Mouse (Mus musculus): ENCODE data around the gene Dcaf11. TPM values are rescaled to one million over a fixed set of nuclear protein-coding genes. Genes with fewer than 3 reads are reported as not detected.
A peak's percentile ranks its signal among the peaks of the same experiment; 100 is the strongest.

Gene Dcaf11
- polyA plus RNA-seq, 1 experiment from 2014 or later = 45.9 TPM

- Histone ChIP-seq H3K4me1 (replicated peaks; ENCODE audit: control insufficient read depth, insufficient read depth) (peaks cover 2% of the 10 kb centered on the region; the same call in 1 of the 2 replicates), H3K4me3 (ENCODE audit: low read depth, low read length) (no peak overlapping the region), H3K27me3 (ENCODE audit: control insufficient read depth, insufficient read depth, low read length) (no peaks in the 10 kb centered on the region), H3K9ac (ENCODE audit: low read length) (no peak overlapping the region), H3K36me3 (ENCODE audit: control insufficient read depth, insufficient read depth, low read length) (peaks cover 32% of the 10 kb centered on the region), H3K27ac (replicated peaks) (no peak overlapping the region), H3K4me2 (replicated peaks; ENCODE audit: low read depth) (no peak overlapping the region), H3K9me3 (ENCODE audit: control insufficient read depth, low read length) (no peaks in the 10 kb centered on the region)
- 86% methylated on average over 13 of the region's 13 CpGs for WGBS
- no peak for ATAC-seq (ENCODE audit: low FRiP score, low TSS enrichment)
- TF ChIP-seq EP300 (optimal IDR thresholded peaks at IDR 0.05) (no peak), CTCF (IDR thresholded peaks at IDR 0.05; ENCODE audit: low read depth) (no peak)
- no peak for DNase-seq (ENCODE audit: low spot score)
Measured at GRCm38 (mm10) chr14:55596036-55596690, 36.4 kb downstream of the Dcaf11 start.

- Histone ChIP-seq H3K27ac (replicated peaks) (no peak overlapping the region), H3K36me3 (ENCODE audit: control insufficient read depth, insufficient read depth, low read length) (peaks cover 32% of the 10 kb centered on the region), H3K4me2 (replicated peaks; ENCODE audit: low read depth) (no peak overlapping the region), H3K9me3 (ENCODE audit: control insufficient read depth, low read length) (no peaks in the 10 kb centered on the region), H3K4me1 (replicated peaks; ENCODE audit: control insufficient read depth, insufficient read depth) (no peaks in the 10 kb centered on the region), H3K4me3 (ENCODE audit: low read depth, low read length) (no peak overlapping the region), H3K9ac (ENCODE audit: low read length) (no peak overlapping the region), H3K27me3 (ENCODE audit: control insufficient read depth, insufficient read depth, low read length) (no peaks in the 10 kb centered on the region)
- ATAC-seq (ENCODE audit: low FRiP score, low TSS enrichment) (no peak), DNase-seq (ENCODE audit: low spot score) (no peak)
- 94% methylated on average over 21 of the region's 21 CpGs for WGBS
- TF ChIP-seq EP300 (optimal IDR thresholded peaks at IDR 0.05) = no peak
- no peak for TF ChIP-seq CTCF (IDR thresholded peaks at IDR 0.05; ENCODE audit: low read depth)
Measured at GRCm38 (mm10) chr14:55598521-55599390, 39.0 kb downstream of the Dcaf11 start.

GRCm38 (mm10) chr14:55603271-55603632 lies 43.4 kb downstream of the Dcaf11 start, which contains the start of gene Irf9:
Gene Irf9, plus strand, starts transcription at chr14:55603571.
- Histone ChIP-seq H3K4me2 (replicated peaks; ENCODE audit: low read depth) (peak within 1 kb of the TSS; percentile 62), H3K4me1 (replicated peaks; ENCODE audit: control insufficient read depth, insufficient read depth) (no peaks in the 10 kb centered on the region), H3K9me3 (ENCODE audit: control insufficient read depth, low read length) (no peaks in the 10 kb centered on the region), H3K9ac (ENCODE audit: low read length) (peak within 1 kb of the TSS; percentile 74), H3K27ac (replicated peaks) (peak within 1 kb of the TSS; percentile 94), H3K36me3 (ENCODE audit: control insufficient read depth, insufficient read depth, low read length) (peaks cover 13% of the 10 kb centered on the region), H3K27me3 (ENCODE audit: control insufficient read depth, insufficient read depth, low read length) (no peaks in the 10 kb centered on the region), H3K4me3 (ENCODE audit: low read depth, low read length) (peak within 1 kb of the TSS; percentile 51)
- no peak for DNase-seq (ENCODE audit: low spot score)
- TF ChIP-seq EP300 (optimal IDR thresholded peaks at IDR 0.05) = no peak
- no peak for TF ChIP-seq CTCF (IDR thresholded peaks at IDR 0.05; ENCODE audit: low read depth)
- 83% methylated on average over 7 of the region's 7 CpGs for WGBS
- ATAC-seq (ENCODE audit: low FRiP score, low TSS enrichment) = no peak; the same call in 1 of the 2 replicates

- peaks cover 10% of the 10 kb centered on the region for H3K36me3 ChIP-seq (ENCODE audit: control insufficient read depth, insufficient read depth, low read length)
- peak; percentile 94 for ATAC-seq (ENCODE audit: low FRiP score, low TSS enrichment)
Measured at GRCm38 (mm10) chr14:55603633-55604576, 44.1 kb downstream of the Dcaf11 start.

GRCm38 (mm10) chr14:55604823-55605222 lies 45.0 kb downstream of the Dcaf11 start:
- H3K4me1 ChIP-seq (replicated peaks; ENCODE audit: control insufficient read depth, insufficient read depth) = no peaks in the 10 kb centered on the region
- ATAC-seq (ENCODE audit: low FRiP score, low TSS enrichment) = no peak
- peak overlapping the region; percentile 94 for H3K27ac ChIP-seq (replicated peaks)
- H3K9me3 ChIP-seq (ENCODE audit: control insufficient read depth, low read length) = no peaks in the 10 kb centered on the region
- peak overlapping the region; percentile 74 for H3K9ac ChIP-seq (ENCODE audit: low read length)
- H3K4me3 ChIP-seq (ENCODE audit: low read depth, low read length) = peak overlapping the region; percentile 51
- H3K27me3 ChIP-seq (ENCODE audit: control insufficient read depth, insufficient read depth, low read length) = no peaks in the 10 kb centered on the region
- peak overlapping the region; percentile 62 for H3K4me2 ChIP-seq (replicated peaks; ENCODE audit: low read depth)
- TF ChIP-seq CTCF (IDR thresholded peaks at IDR 0.05; ENCODE audit: low read depth) (no peak), EP300 (optimal IDR thresholded peaks at IDR 0.05) (no peak)
- WGBS = 86% methylated on average over 11 of the region's 11 CpGs
- DNase-seq (ENCODE audit: low spot score) = no peak
- peaks cover under 1% of the 10 kb centered on the region for H3K36me3 ChIP-seq (ENCODE audit: control insufficient read depth, insufficient read depth, low read length)

More at GRCm38 (mm10) chr14:55603633-55604576, 44.1 kb downstream of the Dcaf11 start:
- no peaks in the 10 kb centered on the region for H3K27me3 ChIP-seq (ENCODE audit: control insufficient read depth, insufficient read depth, low read length)
- DNase-seq (ENCODE audit: low spot score) = peak; percentile 95
- H3K9ac ChIP-seq (ENCODE audit: low read length) = peak overlapping the region; percentile 74
- WGBS = 13% methylated on average over 19 of the region's 19 CpGs
- TF ChIP-seq CTCF (IDR thresholded peaks at IDR 0.05; ENCODE audit: low read depth) (peak; percentile 97), EP300 (optimal IDR thresholded peaks at IDR 0.05) (peak; percentile 34)
- H3K27ac ChIP-seq (replicated peaks) = peak overlapping the region; percentile 94
- H3K4me2 ChIP-seq (replicated peaks; ENCODE audit: low read depth) = peak overlapping the region; percentile 62
- no peaks in the 10 kb centered on the region for H3K4me1 ChIP-seq (replicated peaks; ENCODE audit: control insufficient read depth, insufficient read depth)
- H3K4me3 ChIP-seq (ENCODE audit: low read depth, low read length) = peak overlapping the region; percentile 51
- no peaks in the 10 kb centered on the region for H3K9me3 ChIP-seq (ENCODE audit: control insufficient read depth, low read length)
